Mouse (Mus musculus): ENCODE measurements around the gene Plekhg5. TPM values are rescaled to one million over a fixed set of nuclear protein-coding genes. Genes with fewer than 3 reads are reported as not detected.

Plekhg5 gene
- total and polyA plus RNA-seq, 3 experiments = 7.4 to 21.9 (median 15.5) TPM

DNA sequence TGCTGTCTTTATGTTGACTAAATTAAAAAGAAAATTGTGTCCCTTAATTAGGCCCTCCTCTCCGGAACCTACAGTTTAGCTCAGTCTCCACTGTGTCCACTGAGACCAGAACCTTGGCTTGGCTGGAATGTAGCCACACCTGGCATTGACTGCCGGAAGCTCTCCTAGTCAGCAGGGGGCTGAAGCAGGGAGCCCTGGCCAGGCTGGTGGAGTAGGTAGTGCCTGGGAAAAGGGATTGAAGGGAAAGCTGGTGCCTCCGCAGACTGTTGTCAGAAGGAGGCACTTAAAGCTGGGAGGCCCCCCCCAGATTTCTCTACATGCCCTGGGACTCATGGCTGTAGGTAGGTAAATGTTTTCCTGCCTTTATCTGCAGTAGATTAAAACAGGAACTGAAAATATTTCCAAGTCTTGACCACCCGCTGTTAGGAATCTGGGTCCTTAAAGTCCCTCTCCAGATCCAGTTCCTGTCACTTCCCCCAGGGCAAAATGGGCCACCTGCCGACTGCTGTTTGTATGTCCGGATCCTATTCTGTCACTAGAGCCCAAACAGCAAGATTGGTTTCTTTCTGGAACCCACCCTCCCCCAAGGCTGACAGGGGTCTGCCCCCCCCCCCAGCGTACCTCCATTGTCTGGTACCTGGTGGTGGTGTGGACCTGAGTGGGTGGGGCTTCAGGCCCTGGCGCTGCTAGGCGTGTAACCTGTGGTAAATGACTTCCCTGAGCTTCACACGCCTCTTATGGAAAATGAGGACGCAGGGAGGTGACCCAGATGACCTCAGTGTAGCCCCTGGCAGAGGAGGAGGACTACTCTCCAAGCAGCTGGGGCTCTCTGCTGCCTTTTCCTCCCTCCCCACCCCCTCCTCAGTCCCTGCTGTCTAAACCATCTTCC is 25.9 kb downstream of the Plekhg5 start:
- DNase-seq = no peak

DNA sequence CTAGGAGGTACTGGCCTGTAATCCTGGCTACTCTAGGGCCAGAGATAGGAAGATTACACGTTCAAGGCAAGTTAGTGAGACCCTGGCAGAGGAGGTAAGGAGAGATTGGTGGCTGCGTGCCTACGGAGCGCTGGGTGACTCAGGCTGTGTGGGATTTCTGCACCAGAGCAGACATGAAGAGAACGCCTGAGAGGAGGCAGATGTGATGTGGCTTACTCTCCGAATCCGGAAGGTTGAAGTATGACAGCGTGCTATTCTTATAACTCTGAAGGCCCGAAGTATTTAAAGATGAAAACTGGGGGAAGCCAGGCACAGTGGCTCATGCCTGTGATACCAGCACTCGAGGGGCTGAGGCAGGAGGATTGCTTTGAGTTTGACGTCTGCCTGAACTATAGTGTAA is 28.2 kb downstream of the Plekhg5 start:
- DNase-seq = no peak

DNA sequence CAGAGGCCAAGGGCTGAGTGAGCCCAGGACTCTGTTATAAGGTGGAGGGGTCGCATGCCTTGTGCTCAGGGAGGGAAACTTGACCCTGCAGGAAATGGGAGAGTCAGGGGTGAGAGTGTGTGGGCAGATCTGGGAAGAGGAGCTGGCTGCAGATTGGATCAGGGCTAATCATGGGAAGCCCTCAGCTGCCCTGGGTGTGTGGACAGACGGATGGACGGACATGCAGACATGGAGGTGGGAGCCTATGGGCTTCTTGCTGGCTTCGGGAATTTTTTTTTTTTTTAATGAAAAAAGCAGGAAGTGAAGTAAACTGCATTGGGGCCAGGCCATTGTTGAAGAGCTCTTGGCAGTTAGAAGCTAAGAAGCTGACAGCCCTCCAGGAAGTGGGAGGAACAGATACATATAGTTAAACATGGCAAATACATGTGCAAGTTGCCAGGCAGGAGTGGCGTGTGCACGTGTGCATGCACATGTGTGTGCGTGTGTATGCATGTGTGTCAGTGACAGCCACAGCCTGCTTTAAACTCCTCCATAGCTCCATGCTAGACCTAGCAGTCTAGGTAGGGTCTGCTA is 28.9 kb downstream of the Plekhg5 start:
- DNase-seq = no peak

DNA sequence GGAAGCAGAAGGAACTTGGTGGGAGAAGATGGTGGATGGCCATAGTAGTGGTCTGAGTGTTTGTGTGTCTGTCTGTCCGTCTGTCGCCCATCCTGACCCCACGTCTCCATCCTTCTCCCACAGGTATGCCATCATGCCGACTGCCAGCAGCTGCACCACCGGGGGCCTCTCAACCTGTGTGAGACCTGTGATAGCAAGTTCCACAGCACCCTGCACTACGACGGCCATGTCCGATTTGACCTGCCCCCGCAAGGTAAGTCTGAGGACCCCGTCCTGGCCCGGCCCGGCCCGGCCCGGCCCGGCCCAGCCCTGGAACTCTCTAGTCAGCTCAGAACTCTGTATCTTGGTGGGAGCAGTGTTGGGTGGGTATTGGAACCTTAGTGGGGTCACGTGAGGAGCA is 29.6 kb downstream of the Plekhg5 start:
- DNase-seq = no peak

DNA sequence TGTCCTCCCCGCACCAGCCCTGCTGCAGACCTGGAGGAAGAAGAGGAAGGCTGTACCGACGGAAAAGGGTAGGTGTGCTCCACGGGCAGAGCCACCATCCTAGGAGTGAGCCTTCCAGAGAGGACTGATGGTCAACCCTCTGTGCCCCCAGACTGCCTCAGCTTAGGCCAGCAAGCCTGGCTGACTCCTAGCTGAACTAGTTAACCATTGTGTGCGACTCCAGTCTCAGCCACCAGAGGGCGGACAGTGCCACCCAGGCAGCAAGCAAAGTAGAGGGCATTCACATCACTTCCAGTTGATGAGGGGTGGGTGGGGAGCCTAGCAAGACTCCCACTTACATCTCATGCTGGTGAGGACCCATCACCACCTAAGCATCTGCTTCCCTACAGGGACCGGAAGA is 30.7 kb downstream of the Plekhg5 start:
- DNase-seq = peak; percentile 66

DNA sequence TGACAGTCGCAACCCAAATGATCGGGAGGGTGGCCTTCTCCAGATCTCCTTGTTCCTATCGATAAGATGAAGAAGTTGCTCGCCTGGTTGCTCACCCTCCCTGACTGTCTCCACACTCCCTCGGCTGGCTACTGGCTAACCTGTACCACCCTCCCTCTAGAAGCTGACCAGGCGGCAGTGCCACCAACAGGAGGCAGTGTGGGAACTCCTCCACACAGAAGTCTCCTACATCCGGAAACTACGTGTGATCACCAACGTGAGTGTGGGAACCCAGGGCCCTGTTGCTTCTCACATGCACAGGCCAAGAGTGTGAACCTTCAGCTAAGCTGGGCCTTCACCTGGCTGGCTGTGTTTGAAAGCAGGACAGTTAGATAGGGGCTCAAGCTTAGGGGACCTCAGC is 34.4 kb downstream of the Plekhg5 start:
- no peak for DNase-seq

DNA sequence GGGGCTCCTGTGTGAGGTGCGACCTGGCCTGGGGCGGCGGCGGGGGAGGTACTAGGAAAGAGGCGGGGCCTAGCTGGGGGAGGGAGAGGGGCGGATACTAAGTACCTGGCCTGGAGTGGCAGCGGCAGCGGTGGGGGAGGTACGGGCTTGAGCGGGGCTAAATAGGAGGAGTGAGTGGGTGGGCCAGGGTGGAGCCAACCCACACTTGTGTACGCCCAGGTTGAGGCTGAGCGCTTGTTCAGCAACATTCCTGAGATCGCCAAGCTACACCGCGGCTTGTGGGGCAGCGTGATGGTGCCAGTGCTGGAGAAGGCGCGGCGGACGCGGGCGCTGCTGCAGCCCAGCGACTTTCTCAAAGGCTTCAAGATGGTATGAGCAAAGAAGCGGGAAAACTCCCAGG is 35.2 kb downstream of the Plekhg5 start:
- DNase-seq = peak; percentile 52

DNA sequence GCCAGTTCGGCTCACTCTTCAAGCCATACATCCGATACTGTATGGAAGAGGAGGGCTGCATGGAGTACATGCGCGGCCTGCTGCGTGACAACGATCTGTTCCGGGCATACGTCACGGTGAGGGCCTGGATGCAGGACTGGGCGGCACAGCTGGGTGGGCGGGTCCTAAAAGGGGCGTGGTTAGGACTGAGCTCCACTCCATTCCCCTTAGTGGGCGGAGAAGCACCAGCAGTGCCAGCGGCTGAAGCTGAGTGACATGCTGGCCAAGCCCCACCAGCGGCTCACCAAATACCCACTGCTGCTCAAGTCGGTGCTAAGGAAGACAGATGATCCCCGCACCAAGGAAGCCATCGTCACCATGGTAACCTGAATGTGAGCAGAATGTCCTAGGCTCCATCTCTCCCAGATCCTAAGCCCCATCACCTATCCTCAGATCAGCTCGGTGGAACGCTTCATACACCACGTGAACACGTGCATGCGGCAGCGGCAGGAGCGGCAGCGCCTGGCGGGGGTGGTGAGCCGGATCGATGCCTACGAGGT is 35.7 kb downstream of the Plekhg5 start:
- DNase-seq = peak; percentile 91

DNA sequence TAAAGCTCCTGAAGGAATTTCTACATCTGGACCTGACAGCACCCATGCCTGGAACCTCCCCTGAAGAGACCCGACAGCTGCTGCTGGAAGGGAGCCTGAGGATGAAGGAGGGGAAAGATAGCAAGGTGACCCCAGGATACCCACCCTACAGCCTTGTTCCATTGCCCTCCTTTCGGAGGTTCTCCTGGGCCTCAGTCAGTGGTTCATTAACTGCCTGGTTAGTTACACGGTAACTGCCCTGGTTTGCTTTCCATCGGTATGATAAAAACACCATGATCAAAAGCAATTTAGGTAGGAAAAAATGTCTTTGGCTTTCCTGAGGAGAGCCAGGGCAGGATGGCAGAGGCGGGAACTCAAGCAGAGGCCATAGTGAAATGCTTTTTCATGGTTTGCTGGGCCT is 36.4 kb downstream of the Plekhg5 start:
- DNase-seq = no peak

DNA sequence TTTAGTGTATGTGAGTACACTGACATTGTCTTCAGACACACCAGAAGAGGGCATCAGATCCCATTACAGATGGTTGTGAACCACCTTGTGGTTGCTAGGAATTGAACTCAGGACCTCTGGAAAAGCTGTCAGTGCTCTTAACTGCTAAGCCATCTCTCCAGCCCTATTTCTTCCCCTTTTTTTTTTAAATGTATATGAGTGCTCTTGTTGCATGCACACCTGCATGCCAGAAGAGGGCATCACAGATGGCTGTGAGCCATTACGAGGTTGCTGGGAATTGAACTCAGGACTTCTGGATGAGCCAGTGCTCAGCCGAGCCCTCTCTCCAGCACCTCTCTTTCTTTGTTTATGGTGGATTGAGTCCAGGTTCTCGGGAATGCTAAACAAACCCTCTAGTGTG is 37.2 kb downstream of the Plekhg5 start:
- DNase-seq = no peak

DNA sequence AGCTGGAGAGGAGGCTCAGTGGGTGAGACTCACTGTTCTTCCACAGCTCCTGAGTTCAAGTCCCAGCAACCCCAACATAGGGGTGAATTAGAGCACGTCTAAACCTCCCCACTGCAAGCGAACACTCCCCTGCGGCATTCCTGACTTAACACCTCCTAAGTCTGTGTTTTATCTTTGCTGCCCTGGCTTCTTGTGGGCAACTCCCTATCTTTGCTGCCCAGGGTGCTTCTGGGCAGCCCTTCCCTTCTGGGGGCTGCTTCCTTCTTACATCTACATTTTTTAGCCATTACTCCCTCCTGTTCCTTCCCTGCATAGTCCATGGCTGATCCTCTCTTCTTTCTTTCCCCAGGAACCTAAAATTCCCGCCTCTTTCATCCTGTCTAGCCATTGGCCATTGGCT is 38.4 kb downstream of the Plekhg5 start:
- DNase-seq = no peak

DNA sequence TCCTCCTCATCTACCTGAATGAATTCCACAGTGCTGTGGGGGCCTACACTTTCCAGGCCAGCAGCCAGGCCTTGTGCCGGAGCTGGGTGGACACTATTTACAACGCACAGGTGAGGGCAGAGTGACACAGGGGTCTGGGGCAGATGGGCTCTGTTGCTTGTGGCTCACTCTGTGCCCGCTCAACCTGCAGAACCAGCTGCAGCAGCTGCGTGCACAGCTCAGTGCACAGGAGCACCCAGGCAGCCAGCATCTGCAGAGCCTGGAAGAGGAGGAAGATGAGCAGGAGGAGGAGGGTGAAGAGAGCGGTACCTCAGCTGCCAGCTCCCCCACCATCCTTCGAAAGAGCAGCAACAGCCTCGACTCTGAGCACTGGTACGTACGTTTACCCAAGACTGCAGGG is 40.0 kb downstream of the Plekhg5 start:
- DNase-seq = no peak

DNA sequence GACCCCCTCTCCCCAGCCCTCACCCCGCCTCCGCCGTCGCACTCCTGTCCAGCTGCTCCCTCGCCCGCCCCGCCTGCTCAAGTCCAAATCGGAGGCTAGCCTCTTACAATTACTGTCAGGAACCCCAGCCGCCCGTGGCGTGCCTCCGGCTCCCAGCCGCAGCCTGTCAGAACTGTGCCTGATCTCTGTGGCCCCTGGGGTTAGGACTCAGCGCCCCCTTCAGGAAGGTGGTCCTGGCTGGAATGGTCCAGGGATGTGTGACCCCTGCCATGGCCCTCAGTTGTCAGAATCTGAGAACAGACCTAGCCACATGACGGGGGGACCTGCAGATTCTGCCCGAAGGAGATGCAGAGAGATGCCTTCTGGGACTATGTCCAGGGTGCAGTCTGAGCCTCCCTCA is 41.8 kb downstream of the Plekhg5 start:
- DNase-seq = no peak

DNA sequence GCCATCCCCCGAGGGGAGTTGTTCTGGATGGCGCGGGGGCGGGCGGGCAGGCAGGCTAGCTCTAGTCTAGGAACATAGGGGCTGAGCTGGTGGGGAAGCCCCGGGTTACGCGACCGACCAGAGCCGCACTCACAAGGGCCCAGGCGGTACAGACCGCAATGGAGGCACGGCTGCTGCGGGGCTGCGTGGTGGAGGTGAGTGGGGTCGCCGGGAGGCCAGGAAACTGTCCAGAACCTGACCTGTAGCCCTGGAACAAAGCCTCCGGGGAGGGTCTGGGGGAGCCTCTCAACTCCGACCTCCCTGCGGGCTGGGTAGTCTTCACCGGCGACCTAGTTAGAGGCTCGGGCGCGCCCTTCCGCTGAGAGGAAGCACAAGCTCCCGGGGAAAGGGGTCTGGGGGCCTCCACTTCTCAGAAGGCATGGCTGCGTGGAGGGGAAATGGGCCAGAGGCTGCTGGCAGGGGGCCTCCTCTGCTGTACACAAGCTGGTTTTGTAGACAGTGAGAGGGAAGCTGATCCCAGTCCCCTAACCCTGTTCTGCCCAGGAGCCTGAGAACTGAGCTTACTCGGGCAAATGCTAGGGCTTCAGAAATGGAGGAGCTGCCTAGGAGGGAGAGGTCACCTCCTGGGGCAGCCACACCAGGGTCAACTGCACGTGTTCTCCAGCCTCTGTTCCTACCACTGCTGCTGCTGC is 43.8 kb downstream of the Plekhg5 start, which contains the start of gene Tnfrsf25:
Tnfrsf25 (plus strand) TSS at position 14 of the 692 bp plus-strand sequence.
- DNase-seq = no peak

DNA sequence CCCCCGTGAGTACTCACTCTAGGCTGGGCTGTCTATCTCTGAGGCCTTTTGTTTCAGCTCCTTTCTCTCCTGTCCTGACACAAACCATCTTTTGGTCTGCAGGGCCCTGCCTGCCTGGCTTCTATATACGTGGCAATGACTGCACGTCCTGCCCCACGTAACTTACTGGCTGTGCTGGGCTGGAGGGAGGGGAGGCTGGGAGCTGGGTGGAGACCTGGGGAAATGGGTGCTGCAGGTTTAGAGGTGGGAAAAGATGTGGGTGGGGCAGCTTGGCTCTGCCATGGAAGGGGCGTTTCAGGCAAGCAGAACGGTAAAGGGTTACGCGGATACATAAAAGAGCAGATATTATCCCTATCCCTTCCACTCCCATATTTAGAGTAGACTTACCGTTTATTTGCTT is 45.2 kb downstream of the Plekhg5 start:
- DNase-seq = no peak

DNA sequence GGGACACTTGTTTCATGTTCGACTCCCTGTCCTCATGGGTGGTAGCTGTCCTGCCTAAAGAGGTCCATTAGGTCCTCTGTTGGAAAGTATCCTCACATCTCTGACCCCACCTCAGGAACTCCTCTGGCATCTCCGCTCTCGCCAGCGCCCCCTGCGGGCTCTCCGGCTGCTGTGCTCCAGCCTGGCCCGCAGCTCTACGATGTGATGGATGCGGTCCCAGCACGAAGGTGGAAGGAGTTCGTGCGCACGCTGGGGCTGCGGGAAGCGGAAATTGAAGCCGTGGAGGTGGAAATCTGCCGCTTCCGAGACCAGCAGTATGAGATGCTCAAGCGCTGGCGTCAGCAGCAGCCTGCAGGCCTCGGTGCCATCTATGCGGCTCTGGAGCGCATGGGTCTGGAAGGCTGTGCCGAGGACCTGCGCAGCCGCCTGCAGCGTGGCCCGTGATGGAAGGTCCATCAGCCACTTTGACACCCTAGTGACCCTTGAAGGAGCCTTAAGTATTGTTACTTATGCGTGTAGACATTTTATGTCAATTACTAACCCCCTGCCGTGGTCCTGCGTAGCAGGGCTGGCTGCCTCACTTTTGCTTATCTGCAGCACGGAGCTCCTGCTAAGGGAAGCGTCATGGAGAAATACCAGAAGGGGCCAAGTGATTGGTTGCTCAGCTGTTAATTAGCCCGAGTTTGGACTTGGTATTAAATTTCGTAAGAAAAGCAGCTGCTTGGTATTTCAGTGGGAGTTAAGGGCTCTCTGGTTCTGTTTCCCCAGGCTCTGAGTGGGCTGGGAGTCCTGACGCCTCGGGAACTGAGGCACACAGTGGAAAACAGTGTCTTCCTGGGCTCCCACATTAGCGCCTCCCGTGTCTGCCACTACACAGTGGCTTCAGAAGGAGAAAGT is 47.3 kb downstream of the Plekhg5 start:
- peak; percentile 29 for DNase-seq

DNA sequence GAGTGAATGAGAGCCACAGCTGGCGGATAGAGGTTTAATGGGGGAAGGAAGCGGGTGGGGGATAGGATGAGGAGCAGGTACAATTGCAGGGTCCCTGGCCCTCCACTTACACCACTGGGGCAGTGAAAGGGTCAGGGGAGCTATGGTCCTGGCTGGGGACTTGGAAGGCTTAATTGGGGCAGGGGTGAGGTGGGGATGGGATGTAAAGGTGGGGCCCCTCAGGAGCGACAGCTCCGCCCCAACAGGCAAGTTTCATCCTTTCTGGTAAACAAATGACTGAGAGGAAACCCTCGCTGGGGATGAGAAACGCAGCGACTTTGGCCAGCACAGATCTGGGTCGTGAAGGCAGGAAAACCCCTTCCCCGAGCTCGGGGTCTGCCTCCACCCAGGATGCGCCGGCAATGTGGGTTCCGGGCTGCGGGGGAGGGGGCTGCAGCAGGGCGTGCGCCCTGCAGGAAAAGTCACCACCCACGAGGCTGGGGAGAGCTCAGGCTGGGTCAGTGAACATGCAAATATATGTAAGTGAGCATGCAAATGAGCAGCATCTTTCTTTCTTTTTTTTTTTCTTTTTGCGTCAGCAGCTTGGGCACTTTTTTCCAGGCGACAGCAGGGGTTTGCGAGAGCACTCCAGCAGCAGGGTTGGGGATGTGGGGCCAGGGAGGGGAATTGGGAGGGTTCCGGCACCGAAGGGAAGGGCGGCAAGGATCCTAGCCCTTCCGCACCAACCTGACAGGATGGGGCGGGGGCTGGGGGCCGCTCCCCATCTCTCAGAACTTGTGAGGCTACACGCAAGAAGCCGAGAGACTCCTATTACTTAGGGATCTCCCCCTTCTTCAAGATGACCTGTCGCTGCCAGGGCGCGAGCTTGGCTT is 48.2 kb downstream of the Plekhg5 start:
- DNase-seq = no peak

DNA sequence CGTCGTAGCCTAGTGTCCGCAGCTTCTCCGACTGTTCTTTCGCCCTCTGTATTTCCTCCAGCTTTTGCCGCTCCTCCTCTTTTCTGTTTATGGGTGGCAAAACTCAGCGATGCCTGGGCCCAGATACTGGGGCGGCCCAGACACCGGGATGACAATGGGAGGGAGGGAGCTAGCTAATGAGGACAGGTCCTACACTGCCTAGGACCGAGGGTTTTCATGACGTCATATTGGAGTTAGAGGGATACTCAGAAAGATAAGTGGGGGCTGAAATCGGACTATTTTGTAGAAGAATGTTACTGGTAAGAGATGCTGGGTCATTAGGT is 48.8 kb downstream of the Plekhg5 start:
- DNase-seq = no peak

DNA sequence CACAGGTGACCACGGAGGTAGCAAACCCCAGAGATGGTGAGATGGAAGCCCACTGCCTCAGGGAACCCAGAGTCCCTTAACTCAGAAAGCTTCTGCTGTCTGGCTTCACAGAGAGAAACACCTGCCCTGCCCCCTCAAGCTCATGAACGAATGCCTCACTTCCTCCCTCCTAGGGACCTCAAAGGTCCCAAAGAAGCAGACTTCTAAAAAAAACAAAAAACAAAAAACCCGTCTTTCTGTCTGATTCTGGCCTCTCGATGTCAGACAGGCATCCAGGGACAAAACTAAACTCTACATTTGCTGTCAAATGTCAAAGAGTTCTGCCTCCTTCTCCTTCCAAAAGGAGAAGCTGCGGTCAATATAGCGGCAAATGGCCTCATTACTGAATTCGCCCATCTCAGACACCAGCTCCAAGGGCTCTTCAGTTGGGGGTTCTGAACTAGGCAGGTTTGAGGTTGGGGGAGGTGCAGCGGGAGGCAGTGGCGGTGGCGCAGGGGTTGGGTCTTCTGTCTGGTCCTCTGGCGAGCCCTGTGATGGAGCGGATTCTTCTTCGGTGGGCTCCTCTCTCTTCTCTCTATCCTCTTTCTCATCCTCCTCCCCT is 52.2 kb downstream of the Plekhg5 start:
- DNase-seq = no peak
